Mouse (Mus musculus): ENCODE measurements at regions not wholly inside any gene's neighbourhood (a gene's known extent, or its start where the extent isn't known, plus 50 kb on each side); places are given as distances from the start of the nearest gene placed in this dataset.
A peak's percentile ranks its signal among the peaks of the same experiment; 100 is the strongest.

DNA sequence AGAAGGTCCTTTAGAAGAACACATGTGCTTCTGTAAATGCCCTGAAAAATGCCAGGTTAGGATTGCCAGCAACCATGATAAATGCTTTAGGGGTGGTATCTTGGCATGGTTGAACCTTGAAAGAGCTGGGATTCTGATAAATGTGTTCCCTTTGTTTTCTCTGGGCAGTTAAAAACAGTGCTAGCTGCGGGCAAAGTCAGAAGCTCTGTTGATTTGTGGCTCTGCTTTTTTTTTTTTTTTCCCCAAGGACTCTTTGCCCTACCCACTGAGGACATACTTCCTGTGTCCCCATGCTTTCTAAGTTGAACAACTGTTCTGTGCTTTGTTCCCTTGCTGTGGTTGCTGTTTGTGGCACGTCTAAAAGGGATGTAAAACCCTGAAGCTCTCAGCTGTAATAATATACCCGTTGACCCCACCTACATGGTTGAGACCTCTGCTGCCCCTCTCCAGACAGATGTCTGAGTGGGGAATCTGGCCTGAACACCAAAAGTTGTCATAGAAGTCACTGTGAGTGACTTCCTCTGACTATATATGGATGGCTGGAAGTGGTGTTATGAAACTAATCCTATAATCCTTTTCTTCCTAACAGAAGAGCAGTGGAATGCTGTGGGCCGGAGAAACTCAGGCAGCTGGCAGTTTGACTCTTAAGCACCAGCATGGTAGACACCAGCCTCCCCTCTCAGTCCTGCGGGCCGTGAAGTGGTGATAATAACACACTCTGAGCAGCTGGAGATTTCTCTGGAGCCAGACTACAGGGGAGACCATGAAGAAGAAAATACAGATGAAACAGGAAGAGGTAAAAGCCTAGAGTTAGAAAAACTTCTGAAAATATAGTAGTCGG lies 218.7 kb downstream of the Phlda1 start:
- Histone ChIP-seq H3K9me3 (replicated peaks) (no peaks in the 10 kb centered on the region), H3K4me1 (replicated peaks) (no peaks in the 10 kb centered on the region), H3K4me2 (no peak overlapping the region), H3K9ac (no peak overlapping the region), H3K27ac (no peak overlapping the region), H3K36me3 (no peaks in the 10 kb centered on the region), H3K4me3 (replicated peaks) (no peak overlapping the region), H3K27me3 (no peaks in the 10 kb centered on the region)
- ATAC-seq (ENCODE audit: low read depth) (no peak), DNase-seq (no peak)
- WGBS (ENCODE audit: insufficient replicate concordance), result 50% methylated on average over 7 of the region's 7 CpGs

DNA sequence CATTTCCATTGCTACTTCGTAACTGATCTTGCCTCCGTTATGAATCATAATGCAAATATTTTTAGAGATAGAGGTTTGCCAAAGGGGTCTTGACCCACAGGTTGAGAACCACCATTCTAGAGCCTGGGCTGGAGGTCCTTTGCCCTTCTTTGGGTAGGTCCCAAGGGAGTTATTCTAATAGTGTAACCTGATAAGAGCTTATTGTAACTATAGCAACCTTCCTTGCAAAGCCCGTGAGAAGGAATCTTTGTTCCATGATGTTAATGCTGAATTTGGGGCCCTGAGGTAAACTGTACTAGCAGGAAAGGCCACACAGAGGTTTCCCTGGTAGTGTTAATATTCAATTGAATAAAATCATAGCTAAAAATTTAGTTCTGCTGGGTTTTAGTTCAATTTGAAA lies 229.9 kb downstream of the Phlda1 start:
- DNase-seq (no peak), ATAC-seq (ENCODE audit: low read depth) (no peak)
- Histone ChIP-seq H3K4me3 (replicated peaks) (no peak overlapping the region), H3K9ac (no peak overlapping the region), H3K36me3 (no peaks in the 10 kb centered on the region), H3K4me2 (no peak overlapping the region), H3K4me1 (replicated peaks) (no peaks in the 10 kb centered on the region), H3K27me3 (no peaks in the 10 kb centered on the region), H3K9me3 (replicated peaks) (no peaks in the 10 kb centered on the region), H3K27ac (no peak overlapping the region)
- WGBS (ENCODE audit: insufficient replicate concordance), result 69% methylated on average over 3 of the region's 3 CpGs

DNA sequence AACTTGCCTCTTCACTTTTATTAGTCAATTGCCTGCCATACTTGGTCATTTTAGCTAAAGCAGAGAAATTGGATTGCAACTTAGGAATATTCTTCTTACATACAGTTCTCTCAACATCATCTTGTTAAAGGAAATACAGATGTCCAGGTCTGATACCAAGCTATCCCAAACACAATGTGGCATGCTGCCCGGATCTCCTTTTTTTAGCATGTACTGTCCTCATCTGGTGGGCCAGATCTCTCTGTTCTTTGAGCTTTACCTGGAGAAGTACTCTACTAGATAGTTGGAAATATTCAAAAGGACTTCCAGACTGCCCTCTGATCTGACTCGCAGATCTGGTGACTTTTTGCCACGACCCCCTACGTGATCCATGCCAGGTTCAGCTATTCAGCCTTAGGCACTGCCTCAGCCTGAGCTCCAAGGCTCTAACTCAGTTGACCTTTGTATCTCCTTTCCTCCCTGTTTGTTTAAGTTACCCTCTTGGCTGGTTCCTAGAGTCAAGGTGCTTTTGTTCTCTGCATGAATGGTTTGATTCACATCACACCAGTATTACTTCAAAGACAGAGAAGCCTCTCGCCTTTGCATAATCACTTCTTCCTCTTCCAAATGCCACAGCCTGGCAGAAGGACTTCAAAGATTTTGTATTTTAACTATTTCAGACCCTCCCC lies 232.9 kb upstream of the Krr1 start:
- DNase-seq (no peak), ATAC-seq (ENCODE audit: low read depth) (no peak)
- 36% methylated on average over 5 of the region's 5 CpGs for WGBS (ENCODE audit: insufficient replicate concordance)
- Histone ChIP-seq H3K27ac (no peak overlapping the region), H3K9me3 (replicated peaks) (no peaks in the 10 kb centered on the region), H3K4me2 (no peak overlapping the region), H3K27me3 (no peaks in the 10 kb centered on the region), H3K4me3 (replicated peaks) (no peak overlapping the region), H3K9ac (no peak overlapping the region), H3K4me1 (replicated peaks) (no peaks in the 10 kb centered on the region), H3K36me3 (no peaks in the 10 kb centered on the region)

DNA sequence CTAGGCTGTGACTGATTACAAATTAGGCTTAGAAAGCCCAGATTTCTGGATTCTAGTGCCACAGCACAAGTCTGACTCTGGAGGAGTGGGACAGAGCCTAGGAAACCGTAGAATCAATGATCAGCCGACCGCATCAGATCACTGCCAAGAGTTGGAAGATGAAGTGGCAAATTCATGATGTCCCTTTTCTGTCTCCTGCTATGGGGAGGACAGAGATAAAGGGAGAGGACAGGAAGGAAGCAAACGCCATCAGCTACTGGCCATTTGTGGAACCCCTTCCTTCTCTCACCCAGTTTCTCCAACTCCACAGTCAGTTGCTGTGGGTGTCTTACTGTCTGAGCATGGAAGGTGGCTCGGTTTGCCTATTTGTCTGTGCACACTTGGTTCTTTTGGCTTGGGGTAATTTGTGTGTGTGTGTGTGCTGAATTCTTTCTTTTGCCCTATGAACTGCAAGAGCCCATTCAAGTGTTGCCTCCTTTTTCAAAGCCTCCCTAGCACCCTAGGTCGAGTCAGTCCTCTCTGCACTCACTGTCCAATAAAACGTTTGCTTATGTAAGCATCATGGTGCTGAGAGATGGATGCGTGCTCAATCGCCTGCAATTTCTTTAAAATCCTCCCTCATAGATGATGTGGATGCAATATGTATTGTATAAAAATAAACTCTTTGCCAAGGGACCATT lies 231.7 kb upstream of the Krr1 start:
- 40% methylated on average over 9 of the region's 9 CpGs for WGBS (ENCODE audit: insufficient replicate concordance)
- Histone ChIP-seq H3K4me2 (no peak overlapping the region), H3K27ac (no peak overlapping the region), H3K9ac (no peak overlapping the region), H3K36me3 (no peaks in the 10 kb centered on the region), H3K9me3 (replicated peaks) (no peaks in the 10 kb centered on the region), H3K4me1 (replicated peaks) (no peaks in the 10 kb centered on the region), H3K27me3 (no peaks in the 10 kb centered on the region), H3K4me3 (replicated peaks) (no peak overlapping the region)
- ATAC-seq (ENCODE audit: low read depth), result no peak
- no peak for DNase-seq

DNA sequence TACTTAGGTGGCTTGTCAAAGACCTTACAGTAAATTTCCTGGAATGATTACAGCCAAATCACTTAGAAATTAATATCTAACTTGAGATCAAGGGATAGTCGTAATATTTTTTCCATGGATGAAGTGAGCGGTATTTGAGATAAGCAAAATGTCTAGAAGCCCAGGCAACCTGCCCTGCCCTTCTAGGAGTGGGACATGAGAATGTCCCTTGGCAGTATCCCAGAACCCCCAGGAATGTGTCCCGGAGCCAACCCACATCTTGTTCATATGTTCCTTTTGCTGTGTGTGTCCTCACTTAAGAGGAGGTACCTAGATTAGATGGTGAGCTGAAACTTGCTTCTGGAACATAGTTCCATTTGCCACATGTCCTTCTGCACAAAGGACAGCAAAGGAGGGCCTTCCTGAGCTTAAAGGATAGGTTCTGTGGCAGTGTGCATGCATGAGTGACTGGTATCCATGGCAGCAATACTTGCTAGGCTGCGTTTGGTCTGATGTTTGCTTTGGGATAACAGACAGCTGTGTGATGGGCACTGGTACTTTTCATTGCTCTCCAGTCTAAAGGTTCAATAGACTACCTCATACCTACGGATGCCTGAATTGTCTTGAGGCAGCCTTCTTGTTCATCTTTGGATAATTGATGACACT lies 231.0 kb upstream of the Krr1 start:
- Histone ChIP-seq H3K27ac (no peak overlapping the region), H3K4me3 (replicated peaks) (no peak overlapping the region), H3K27me3 (no peaks in the 10 kb centered on the region), H3K4me1 (replicated peaks) (peaks cover 3% of the 10 kb centered on the region; the same call in 1 of the 2 replicates), H3K9me3 (replicated peaks) (no peaks in the 10 kb centered on the region), H3K4me2 (no peak overlapping the region), H3K9ac (no peak overlapping the region), H3K36me3 (no peaks in the 10 kb centered on the region)
- DNase-seq (no peak), ATAC-seq (ENCODE audit: low read depth) (no peak)
- WGBS (ENCODE audit: insufficient replicate concordance), result 57% methylated on average over 5 of the region's 5 CpGs

DNA sequence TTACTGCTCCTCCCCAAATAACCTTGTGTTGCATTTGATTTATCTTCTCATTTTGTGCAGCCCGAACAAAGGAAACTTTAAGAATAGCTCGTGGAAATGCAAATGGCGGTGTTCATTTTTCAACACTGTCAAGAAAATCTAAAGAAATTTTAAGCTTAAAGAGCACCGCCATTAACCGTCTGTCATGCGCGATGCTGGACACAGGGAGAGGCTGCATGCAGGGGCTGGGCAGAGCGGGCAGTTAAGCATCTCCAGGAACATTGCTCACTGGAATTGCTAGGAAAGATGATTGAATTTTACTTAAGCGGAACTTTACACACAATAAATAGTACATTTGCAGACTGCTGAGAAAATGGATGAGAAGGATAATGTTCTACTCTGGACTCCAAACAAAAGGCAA lies 229.2 kb upstream of the Krr1 start:
- Histone ChIP-seq H3K4me3 (replicated peaks) (no peak overlapping the region), H3K27me3 (no peaks in the 10 kb centered on the region), H3K27ac (no peak overlapping the region), H3K4me1 (replicated peaks) (peaks cover 3% of the 10 kb centered on the region; the same call in 1 of the 2 replicates), H3K9ac (no peak overlapping the region), H3K4me2 (no peak overlapping the region), H3K36me3 (no peaks in the 10 kb centered on the region), H3K9me3 (replicated peaks) (no peaks in the 10 kb centered on the region)
- ATAC-seq (ENCODE audit: low read depth) (no peak), DNase-seq (no peak)
- WGBS (ENCODE audit: insufficient replicate concordance), result 80% methylated on average over 9 of the region's 9 CpGs

DNA sequence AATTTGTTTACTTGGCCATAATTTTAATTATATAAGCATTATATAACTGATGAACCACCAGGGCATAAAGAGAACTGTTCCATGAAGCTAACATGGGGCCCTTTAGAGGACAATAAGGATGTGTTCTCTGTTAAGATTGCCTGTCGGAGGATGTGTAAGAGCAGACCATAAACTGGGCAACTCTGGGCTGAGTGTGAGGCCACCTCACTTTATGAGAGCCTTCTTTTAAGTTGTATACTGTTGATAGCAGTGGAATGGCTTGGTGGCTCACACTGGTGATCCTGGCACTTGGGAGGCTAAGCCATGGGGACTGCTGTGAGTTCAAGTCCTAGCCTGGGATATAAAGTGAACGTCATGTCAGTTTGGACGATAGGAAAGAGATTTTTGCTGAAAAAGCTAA lies 227.3 kb upstream of the Krr1 start:
- H3K4me1 ChIP-seq (replicated peaks), result peaks cover 3% of the 10 kb centered on the region; the same call in 1 of the 2 replicates

DNA sequence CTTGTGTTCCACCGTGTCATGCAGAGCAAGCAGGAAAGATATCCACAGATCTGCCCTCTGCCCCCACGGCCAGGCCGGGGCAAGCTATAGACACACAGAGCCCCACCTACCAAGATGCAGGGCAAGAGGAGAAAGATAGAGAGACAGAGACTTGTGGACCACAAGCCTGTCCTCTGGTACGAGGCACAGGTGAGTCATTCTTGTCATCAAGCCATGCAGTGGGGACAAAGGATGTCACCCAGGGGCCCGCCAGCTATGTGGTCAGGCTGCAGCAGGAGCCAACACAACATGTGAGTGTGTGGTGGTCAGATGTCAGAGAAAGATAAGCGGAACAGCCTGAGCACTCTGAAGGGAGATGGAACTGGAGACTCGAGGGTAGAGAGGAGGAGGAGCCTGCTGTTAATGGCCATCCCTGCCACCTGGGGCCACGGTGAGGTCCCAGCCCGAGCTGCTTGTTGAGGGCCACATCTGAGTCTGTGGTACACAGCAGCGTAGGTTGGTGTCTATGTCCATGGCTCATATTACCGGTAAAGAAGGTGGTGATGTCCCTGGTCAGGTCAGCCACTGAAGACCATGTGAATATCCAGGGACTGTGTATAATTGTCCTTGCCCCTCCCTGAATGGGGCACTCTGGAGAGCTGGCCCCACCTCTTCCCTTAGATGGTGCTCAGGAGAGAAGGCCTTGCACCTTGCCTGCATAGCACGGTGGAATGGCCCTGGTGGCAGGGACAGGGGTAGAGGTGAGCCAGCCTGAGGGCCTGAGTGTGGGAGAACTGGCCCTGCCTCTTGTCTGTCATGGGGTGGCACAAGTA lies 226.2 kb upstream of the Krr1 start:
- no peak overlapping the region for H3K4me2 ChIP-seq
- H3K27me3 ChIP-seq, result no peaks in the 10 kb centered on the region
- peaks cover 3% of the 10 kb centered on the region; the same call in 1 of the 2 replicates for H3K4me1 ChIP-seq (replicated peaks)
- no peak; the same call in 1 of the 2 replicates for ATAC-seq (ENCODE audit: low read depth)
- peak; percentile 4 for DNase-seq
- no peak overlapping the region for H3K27ac ChIP-seq
- H3K9me3 ChIP-seq (replicated peaks), result no peaks in the 10 kb centered on the region
- WGBS (ENCODE audit: insufficient replicate concordance), result 29% methylated on average over 12 of the region's 12 CpGs
- no peaks in the 10 kb centered on the region for H3K36me3 ChIP-seq
- H3K9ac ChIP-seq, result no peak overlapping the region
- H3K4me3 ChIP-seq (replicated peaks), result no peak overlapping the region

More for the DNA sequence above, 227.3 kb upstream of the Krr1 start:
- Histone ChIP-seq H3K27ac (no peak overlapping the region), H3K4me3 (replicated peaks) (no peak overlapping the region), H3K36me3 (no peaks in the 10 kb centered on the region), H3K9me3 (replicated peaks) (no peaks in the 10 kb centered on the region), H3K27me3 (no peaks in the 10 kb centered on the region), H3K9ac (no peak overlapping the region), H3K4me2 (no peak overlapping the region)
- WGBS (ENCODE audit: insufficient replicate concordance), result 60% methylated on average over 3 of the region's 3 CpGs
- ATAC-seq (ENCODE audit: low read depth), result no peak
- no peak for DNase-seq

DNA sequence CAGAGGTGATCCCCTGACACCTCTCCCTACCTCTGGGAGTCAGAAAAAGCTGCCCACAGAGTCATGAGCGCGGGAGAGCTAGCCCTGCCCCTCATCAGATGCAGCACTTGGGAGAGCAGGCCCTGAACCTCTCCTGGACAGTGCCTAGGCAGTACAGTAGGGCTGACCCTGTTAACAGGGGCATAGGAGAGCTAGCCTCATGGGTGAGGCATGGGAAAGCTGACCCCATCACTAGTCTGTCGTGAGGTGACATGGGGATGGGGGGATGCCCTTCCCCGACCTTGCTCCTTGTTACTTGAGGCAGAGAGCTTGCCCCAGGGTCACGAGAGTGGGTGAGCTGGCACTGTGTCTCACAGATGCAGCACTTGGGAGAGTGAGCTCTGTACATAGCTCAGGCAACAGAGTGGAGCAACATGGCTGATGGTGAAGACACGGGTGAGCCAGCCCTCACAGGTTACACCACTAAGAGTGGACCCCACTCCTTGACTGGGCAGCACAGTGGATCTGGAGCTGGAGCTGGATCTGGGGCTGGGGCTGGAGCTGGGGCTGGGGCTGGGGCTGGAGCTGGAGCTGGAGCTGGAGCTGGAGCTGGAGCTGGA lies 225.5 kb upstream of the Krr1 start:
- Histone ChIP-seq H3K9me3 (replicated peaks) (no peaks in the 10 kb centered on the region), H3K27ac (no peak overlapping the region), H3K9ac (no peak overlapping the region), H3K27me3 (no peaks in the 10 kb centered on the region), H3K4me3 (replicated peaks) (no peak overlapping the region), H3K4me2 (no peak overlapping the region), H3K36me3 (no peaks in the 10 kb centered on the region), H3K4me1 (replicated peaks) (peaks cover 3% of the 10 kb centered on the region; the same call in 1 of the 2 replicates)
- WGBS (ENCODE audit: insufficient replicate concordance), result 72% methylated on average over 6 of the region's 6 CpGs
- no peak for DNase-seq
- no peak for ATAC-seq (ENCODE audit: low read depth)

DNA sequence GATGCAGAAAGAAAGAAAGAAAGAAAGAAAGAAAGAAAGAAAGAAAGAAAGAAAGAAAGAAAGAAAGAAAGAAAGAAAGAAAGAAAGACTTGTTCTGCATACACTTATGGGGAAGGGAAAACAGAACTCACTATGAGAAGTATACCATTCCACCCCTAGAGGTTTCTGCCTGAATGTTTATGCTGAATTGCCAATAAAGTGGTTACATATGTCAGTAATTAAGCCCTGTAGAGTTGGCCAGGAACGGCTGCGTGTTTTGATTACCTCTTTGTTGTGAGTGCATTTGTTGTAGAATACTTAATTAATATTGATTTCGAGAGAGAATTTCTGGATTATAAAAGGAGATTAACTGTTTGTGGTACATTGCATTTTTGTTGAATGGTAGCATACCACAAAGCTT lies 224.0 kb upstream of the Krr1 start:
- no peaks in the 10 kb centered on the region for H3K36me3 ChIP-seq
- ATAC-seq (ENCODE audit: low read depth) (no peak), DNase-seq (no peak)
- no peaks in the 10 kb centered on the region for H3K9me3 ChIP-seq (replicated peaks)
- WGBS (ENCODE audit: insufficient replicate concordance), result 68% methylated on average over 3 of the region's 3 CpGs
- no peaks in the 10 kb centered on the region for H3K27me3 ChIP-seq
- no peak overlapping the region for H3K4me3 ChIP-seq (replicated peaks)
- peaks cover 3% of the 10 kb centered on the region; the same call in 1 of the 2 replicates for H3K4me1 ChIP-seq (replicated peaks)
- H3K4me2 ChIP-seq, result no peak overlapping the region
- H3K27ac ChIP-seq, result no peak overlapping the region
- no peak overlapping the region for H3K9ac ChIP-seq

Measured in liver, embryonic 13.5 days (tissue).